In the genomic region with DNA sequence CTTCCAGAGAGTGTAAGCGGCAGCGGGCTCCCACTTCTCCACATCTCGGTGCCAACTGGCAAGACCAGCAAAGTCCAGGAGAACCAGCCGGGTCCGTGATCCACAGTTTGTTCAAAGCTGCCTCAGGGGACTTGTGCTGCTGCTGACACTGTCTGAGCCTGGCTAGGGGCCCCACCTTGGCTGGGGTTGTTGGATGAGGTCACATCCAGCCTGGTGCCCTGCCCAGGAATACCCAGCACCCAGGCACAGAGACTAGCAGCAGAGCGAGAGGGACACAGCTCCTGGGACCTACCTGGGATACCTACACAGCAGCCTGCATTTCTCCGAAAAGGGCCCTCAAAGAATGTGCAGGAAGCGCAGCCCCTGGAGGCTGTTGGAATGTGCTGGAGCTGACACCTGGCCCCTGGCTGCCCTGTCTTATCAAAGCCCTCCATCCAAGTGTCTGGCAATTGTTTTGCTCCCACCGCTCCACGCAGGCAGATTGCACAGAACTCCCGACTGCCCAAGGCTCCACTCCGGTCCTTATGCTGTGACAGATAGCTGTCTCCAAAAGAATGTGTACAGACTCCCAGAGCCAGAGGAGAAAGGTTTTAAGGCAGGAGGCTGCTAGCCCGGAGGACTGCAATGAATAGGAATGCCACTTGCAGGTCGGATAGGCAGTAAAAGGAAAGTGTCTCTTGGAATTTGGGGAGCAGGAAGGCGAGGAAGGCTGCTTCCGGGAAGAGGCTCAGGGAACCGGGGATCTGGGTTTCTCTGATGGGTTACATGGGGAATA, we compare ENCODE assay signal across 8 mouse cellular contexts. TPM values are rescaled to one million over a fixed set of nuclear protein-coding genes. Genes with fewer than 3 reads are reported as not detected.
A peak's percentile ranks its signal among the peaks of the same experiment; 100 is the strongest.
DNase-seq lines count a peak whose midpoint lies in the region; ATAC-seq lines count a peak whose summit lies in the region.

No protein-coding gene starts in this region.

- H3K4me2 ChIP-seq in heart, embryonic 11.5 days, result peak overlapping the region; percentile 93
- peak overlapping the region; percentile 92 for H3K4me2 ChIP-seq in limb, embryonic 11.5 days (ENCODE audit: low read depth, severe bottlenecking)
- H3K4me2 ChIP-seq in midbrain, embryonic 13.5 days (replicated peaks), result peak overlapping the region; percentile 95

- peak overlapping the region; percentile 89 for H3K9ac ChIP-seq in heart, embryonic 11.5 days (ENCODE audit: low read depth, low read length)
- H3K9ac ChIP-seq in limb, embryonic 11.5 days (ENCODE audit: low read length), result peak overlapping the region; percentile 58
- peak overlapping the region; percentile 73 for H3K9ac ChIP-seq in midbrain, embryonic 13.5 days (replicated peaks)

- peak; percentile 32 for DNase-seq in cerebellum, adult 11-12 months
- DNase-seq in cerebellum, adult 11 months, result no peak
- DNase-seq in NIH3T3 (ENCODE audit: low read depth), result peak; percentile 26
- DNase-seq in limb, embryonic 11.5 days (ENCODE audit: low spot score), result peak; percentile 36
- no peak for DNase-seq in layer of hippocampus, adult 9-10 months (ENCODE audit: low spot score)
- no peak for DNase-seq in left cerebral cortex, postnatal 36 days (ENCODE audit: low spot score in 2 of 2)

- no peak for ATAC-seq in heart, embryonic 11.5 days (replicated peaks; ENCODE audit: insufficient number of reproducible peaks, low FRiP score, low TSS enrichment)
- ATAC-seq in limb, embryonic 11.5 days (ENCODE audit: insufficient number of reproducible peaks, low FRiP score, low TSS enrichment, low read depth), result no peak
- no peak for ATAC-seq in midbrain, embryonic 13.5 days

- intact Hi-C loops in left cerebral cortex, postnatal 36 days (cut with DNase I), result no loop called here

- H3K4me3 ChIP-seq in heart, embryonic 11.5 days (ENCODE audit: low read depth, low read length), result peak overlapping the region; percentile 82
- H3K4me3 ChIP-seq in limb, embryonic 11.5 days (ENCODE audit: low read depth, low read length), result peak overlapping the region; percentile 65
- H3K4me3 ChIP-seq in midbrain, embryonic 13.5 days (replicated peaks), result peak overlapping the region; percentile 57

- peaks cover 50% of the 10 kb centered on the region for H3K4me1 ChIP-seq in heart, embryonic 11.5 days (ENCODE audit: control insufficient read depth, insufficient read depth, low read length)
- peaks cover 35% of the 10 kb centered on the region for H3K4me1 ChIP-seq in limb, embryonic 11.5 days (ENCODE audit: control insufficient read depth, insufficient read depth, low read length)
- H3K4me1 ChIP-seq in midbrain, embryonic 13.5 days (replicated peaks), result peaks cover 41% of the 10 kb centered on the region

- no peaks in the 10 kb centered on the region for H3K36me3 ChIP-seq in heart, embryonic 11.5 days (ENCODE audit: control insufficient read depth, insufficient read depth, low read length)
- H3K36me3 ChIP-seq in limb, embryonic 11.5 days (ENCODE audit: control insufficient read depth, insufficient read depth, low read length), result no peaks in the 10 kb centered on the region
- H3K36me3 ChIP-seq in midbrain, embryonic 13.5 days, result no peaks in the 10 kb centered on the region

- peak overlapping the region; percentile 85 for H3K27ac ChIP-seq in heart, embryonic 11.5 days (ENCODE audit: low read depth, low read length)
- H3K27ac ChIP-seq in limb, embryonic 11.5 days (replicated peaks; ENCODE audit: low read depth, low read length), result no peak overlapping the region
- no peak overlapping the region for H3K27ac ChIP-seq in midbrain, embryonic 13.5 days

- H3K27me3 ChIP-seq in heart, embryonic 11.5 days (ENCODE audit: control insufficient read depth, insufficient read depth, low read length), result no peaks in the 10 kb centered on the region
- 0 out of 2 replicates have a peak, but pooled peaks cover 2% of the 10 kb centered on the region for H3K27me3 ChIP-seq in limb, embryonic 11.5 days (ENCODE audit: control insufficient read depth, insufficient read depth, low read length)
- peaks cover 39% of the 10 kb centered on the region for H3K27me3 ChIP-seq in midbrain, embryonic 13.5 days

- no peaks in the 10 kb centered on the region for H3K9me3 ChIP-seq in heart, embryonic 11.5 days (replicated peaks; ENCODE audit: control insufficient read depth, low read length)
- H3K9me3 ChIP-seq in limb, embryonic 11.5 days (ENCODE audit: control insufficient read depth, low read length), result no peaks in the 10 kb centered on the region
- no peaks in the 10 kb centered on the region for H3K9me3 ChIP-seq in midbrain, embryonic 13.5 days

- WGBS in heart, embryonic 11.5 days (ENCODE audit: insufficient replicate concordance), result 4% methylated on average over 17 of the region's 17 CpGs
- WGBS in limb, embryonic 11.5 days, result 15% methylated on average over 17 of the region's 17 CpGs
- WGBS in midbrain, embryonic 13.5 days, result 18% methylated on average over 17 of the region's 17 CpGs

RNA-seq across cellular contexts. Expression of gene Dok4, which starts 0.8 kb away (rescaled TPM):
- polyA plus RNA-seq in heart, embryonic 11.5 days (2014; fragmentation: Nextera tagmentation; extraction: Ambion mirVana), result 46.2 and 57.7 TPM in 2 replicates
- polyA plus RNA-seq in limb, embryonic 11.5 days (2014; fragmentation: Nextera tagmentation; extraction: Ambion mirVana), result 14.6 and 16.4 TPM in 2 replicates
- polyA plus RNA-seq in midbrain, embryonic 13.5 days (2015; fragmentation: Nextera tagmentation; extraction: Ambion mirVana), result 51.2 and 54.5 TPM in 2 replicates
- total RNA-seq in left cerebral cortex, postnatal 36 days (2021), result 10 to 100 TPM; 20.0 to 22.3 TPM

RNA-seq across cellular contexts. Expression of gene Polr2c, which starts 18.0 kb away (rescaled TPM):
- polyA plus RNA-seq in heart, embryonic 11.5 days (2014; fragmentation: Nextera tagmentation; extraction: Ambion mirVana), result 141 and 143 TPM in 2 replicates
- 178 and 189 TPM in 2 replicates for polyA plus RNA-seq in limb, embryonic 11.5 days (2014; fragmentation: Nextera tagmentation; extraction: Ambion mirVana)
- 133 and 140 TPM in 2 replicates for polyA plus RNA-seq in midbrain, embryonic 13.5 days (2015; fragmentation: Nextera tagmentation; extraction: Ambion mirVana)
- 10 to 100 TPM; 67.1 to 72.7 TPM for total RNA-seq in left cerebral cortex, postnatal 36 days (2021)

RNA-seq across cellular contexts. Expression of gene Ciapin1, which starts 37.1 kb away (rescaled TPM):
- polyA plus RNA-seq in heart, embryonic 11.5 days (2014; fragmentation: Nextera tagmentation; extraction: Ambion mirVana), result 97.0 and 97.5 TPM in 2 replicates
- polyA plus RNA-seq in limb, embryonic 11.5 days (2014; fragmentation: Nextera tagmentation; extraction: Ambion mirVana), result 129 and 131 TPM in 2 replicates
- 202 and 203 TPM in 2 replicates for polyA plus RNA-seq in midbrain, embryonic 13.5 days (2015; fragmentation: Nextera tagmentation; extraction: Ambion mirVana)
- 10 to 100 TPM; 67.6 to 73.5 TPM for total RNA-seq in left cerebral cortex, postnatal 36 days (2021)

RNA-seq across cellular contexts. Expression of gene Coq9, which starts 37.2 kb away (rescaled TPM):
- polyA plus RNA-seq in heart, embryonic 11.5 days (2014; fragmentation: Nextera tagmentation; extraction: Ambion mirVana), result 125 and 126 TPM in 2 replicates
- polyA plus RNA-seq in limb, embryonic 11.5 days (2014; fragmentation: Nextera tagmentation; extraction: Ambion mirVana), result 63.5 and 64.0 TPM in 2 replicates
- 56.1 and 61.6 TPM in 2 replicates for polyA plus RNA-seq in midbrain, embryonic 13.5 days (2015; fragmentation: Nextera tagmentation; extraction: Ambion mirVana)
- total RNA-seq in left cerebral cortex, postnatal 36 days (2021), result 10 to 100 TPM; 89.3 to 92.6 TPM

RNA-seq across cellular contexts. Expression of gene Ccdc102a, which starts 42.6 kb away (rescaled TPM):
- polyA plus RNA-seq in heart, embryonic 11.5 days (2014; fragmentation: Nextera tagmentation; extraction: Ambion mirVana), result 22.8 and 24.8 TPM in 2 replicates
- 38.0 and 39.2 TPM in 2 replicates for polyA plus RNA-seq in limb, embryonic 11.5 days (2014; fragmentation: Nextera tagmentation; extraction: Ambion mirVana)
- 4.0 and 6.0 TPM in 2 replicates for polyA plus RNA-seq in midbrain, embryonic 13.5 days (2015; fragmentation: Nextera tagmentation; extraction: Ambion mirVana)
- 1 to 10 TPM; 1.8 to 1.9 TPM for total RNA-seq in left cerebral cortex, postnatal 36 days (2021)

Comparison
In these comparisons a context has a peak if more than half of its experiments do, and no peak if none do; other contexts are left out.
1. DNase-seq: peak in cerebellum, adult 11-12 months (single experiment), NIH3T3 (single experiment) and limb, embryonic 11.5 days (single experiment); none in cerebellum, adult 11 months (single experiment), layer of hippocampus, adult 9-10 months (single experiment) and left cerebral cortex, postnatal 36 days (0 of 2).
2. Peak in every context shown above with its lines, with median percentiles within 50 percentile points of each other: H3K4me2 ChIP-seq, H3K4me3 ChIP-seq and H3K9ac ChIP-seq.